Mouse (Mus musculus) NIH3T3 (cell line): ENCODE data around the gene Zc3h14.
A peak's percentile ranks its signal among the peaks of the same experiment; 100 is the strongest.

Experiments
- DNase-seq: peaks from one replicate; pipeline ENCODE4 v3.0.0-alpha.2; 2012; ENCODE audit warnings: low read depth

Zc3h14 gene

DNA sequence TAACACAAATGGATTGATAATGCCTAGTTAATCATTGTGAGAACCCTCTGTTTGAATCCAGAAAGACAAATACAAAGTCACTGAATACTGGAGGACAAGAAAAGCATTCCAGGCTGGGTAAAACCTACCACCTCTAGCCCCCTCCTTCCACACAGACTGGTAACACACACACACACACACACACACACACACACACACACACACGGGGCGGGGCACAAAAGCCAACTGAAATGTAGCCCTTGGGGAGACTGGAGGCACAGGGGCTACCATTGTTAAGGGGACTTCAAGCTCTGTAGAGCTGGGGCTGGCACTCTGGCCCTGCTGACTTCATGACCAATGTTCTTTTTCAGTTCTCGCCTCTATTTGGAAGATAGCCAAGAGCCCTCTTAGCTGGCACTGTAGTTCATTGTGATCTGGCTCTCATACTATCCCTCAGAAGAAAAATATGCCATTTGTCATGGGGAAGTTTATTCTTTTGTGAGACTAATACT, 5.7 kb upstream of the Zc3h14 start:
- DNase-seq = peak; percentile 61

- peak; percentile 9 for DNase-seq
Observed at GRCm38 (mm10) chr12:98745626-98746025, 1.1 kb upstream of the Zc3h14 start.

DNA sequence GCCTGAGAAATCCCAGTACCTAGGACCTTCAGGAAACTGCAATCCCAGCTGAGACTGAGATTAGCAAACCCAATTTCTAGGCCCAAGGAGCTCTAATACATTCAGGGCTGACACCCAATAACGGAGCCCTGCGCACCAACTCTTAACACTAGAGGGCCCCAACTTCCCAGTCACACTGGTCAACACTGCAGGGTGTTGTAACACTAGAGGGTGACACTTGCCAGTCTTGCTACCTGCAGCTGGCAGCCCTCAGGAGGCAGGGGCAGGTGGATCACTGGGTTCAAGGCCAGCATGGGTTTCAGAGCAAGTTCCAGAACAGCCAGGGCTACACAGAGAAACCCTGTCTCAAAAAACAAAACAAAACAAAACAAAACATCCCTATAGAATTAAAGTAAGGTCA, 633 bp upstream of the Zc3h14 start:
- peak; percentile 77 for DNase-seq

DNA sequence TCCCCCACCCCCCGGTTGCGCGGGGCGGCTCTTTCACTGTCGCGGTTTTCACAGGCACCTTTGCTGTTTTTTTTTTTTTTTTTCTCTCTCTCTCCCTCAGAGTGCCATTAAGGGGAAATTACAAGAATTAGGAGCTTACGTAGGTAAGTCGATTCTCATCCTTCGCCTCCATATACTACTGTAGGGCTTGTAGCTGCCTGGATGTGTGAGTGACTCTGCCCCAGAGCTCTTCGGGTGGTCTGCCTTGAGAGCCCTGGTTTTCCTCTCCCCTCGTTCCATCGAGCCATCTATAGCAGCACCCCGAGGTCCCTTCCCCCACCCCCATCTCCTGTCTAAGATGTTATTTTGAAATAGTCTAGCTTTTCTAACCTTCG, 603 bp downstream of the Zc3h14 start:
- peak; percentile 21 for DNase-seq

- DNase-seq = peak; percentile 34
Observed at GRCm38 (mm10) chr12:98757636-98758035, 10.9 kb downstream of the Zc3h14 start.

DNA sequence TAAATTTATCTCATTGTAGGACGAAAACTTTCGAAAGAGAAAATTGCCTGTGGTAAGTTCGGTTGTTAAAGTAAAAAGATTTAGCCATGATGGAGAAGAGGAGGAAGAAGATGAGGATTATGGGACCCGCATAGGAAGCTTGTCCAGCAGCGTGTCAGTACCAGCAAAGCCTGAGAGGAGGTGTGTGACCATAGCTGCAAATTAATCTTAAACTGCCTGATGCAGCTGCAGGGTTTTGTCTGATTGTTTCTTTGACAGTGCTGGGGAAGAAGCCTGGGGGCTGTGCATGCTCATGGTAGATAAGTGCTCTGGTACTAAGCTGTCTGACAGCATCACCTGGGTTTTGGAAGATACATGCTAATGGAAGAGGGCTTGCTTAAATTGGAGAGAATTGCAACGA, 12.9 kb downstream of the Zc3h14 start:
- no peak for DNase-seq

GRCm38 (mm10) chr12:98766241-98766640, 19.5 kb downstream of the Zc3h14 start:
- no peak for DNase-seq

DNA sequence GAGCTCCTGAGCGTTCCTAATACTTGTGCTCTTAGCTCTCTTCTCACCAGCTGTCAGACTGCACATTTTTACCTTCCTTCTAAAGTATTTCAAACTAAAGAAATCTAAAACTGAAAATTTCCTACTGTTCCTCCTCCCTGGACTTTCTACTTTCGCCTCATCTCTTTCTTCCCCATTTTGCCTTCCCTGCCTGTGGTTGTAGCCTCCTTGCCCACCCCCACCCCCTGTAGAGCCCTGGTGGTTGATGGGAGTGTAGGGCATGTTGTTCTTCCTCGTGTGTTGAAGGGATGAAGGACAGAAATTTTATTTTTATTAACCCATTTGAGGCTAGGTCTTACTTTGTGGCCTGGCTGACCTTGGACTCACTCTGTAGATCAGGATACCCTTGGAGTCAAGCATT, 30.7 kb downstream of the Zc3h14 start:
- no peak for DNase-seq

DNA sequence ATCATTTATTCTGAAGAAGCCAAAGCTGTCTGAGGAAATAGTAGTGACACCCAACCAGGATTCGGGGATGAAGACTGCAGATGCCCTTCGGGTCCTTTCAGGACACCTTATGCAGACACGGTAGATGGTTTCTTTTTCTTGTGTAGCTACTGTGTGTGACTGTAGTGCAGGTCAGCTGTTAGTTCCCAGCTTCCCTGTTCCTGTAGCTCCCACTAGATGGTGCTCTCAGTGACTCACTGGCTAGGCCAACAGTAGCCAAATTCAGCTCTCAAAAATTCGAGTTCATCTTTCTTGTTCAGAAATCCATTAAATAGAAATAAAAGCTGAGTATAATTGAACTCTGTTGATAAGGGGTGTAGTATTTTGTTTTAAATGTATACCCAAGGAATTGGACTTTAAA, 32.4 kb downstream of the Zc3h14 start:
- DNase-seq = peak; percentile 64

DNA sequence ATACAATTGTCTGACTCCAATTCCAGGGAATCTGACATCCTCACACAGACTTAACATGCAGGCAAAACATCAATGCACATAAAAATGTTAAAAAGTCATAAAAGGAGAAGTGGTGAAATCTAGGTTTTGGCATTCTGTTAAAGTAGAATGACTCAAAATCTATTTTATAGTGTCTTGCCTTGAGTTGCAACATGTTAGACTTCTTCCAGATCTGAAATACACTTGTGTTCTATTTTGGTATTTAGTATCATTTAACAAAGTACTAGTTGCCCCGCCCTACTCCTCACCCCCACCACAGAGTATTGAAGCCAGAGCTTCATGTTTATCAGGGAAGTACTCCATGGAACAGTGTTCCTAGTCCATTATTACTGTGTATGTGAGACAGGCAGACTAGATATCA, 37.5 kb downstream of the Zc3h14 start:
- DNase-seq = peak; percentile 35

DNA sequence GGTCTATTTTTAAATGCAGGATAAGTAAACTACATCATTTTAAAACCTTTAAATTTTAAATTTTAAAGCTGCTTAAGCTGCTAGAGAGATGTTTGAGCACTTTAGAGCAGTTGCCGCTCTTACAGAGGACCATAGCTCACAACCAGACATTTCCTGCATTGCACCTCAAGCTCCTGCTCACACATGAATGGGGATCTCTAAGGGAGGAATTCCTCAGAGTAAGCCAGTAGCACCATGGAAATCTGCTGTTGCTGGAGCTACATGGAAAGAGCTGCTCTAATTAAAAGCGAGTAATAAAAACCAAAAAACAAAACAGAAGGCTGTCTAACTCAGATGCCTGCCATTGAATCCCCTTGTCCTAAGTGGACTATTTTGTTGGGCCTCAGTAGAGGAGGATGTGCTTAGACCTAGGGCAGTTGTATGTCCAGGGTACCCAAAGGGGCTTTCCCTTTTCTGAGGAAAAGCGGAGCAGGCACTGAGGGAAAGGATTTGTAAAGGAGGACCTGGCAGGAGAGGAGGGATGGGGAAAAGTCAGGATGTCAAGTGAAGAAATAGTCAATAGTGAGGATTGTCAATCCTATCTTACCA, 49.1 kb downstream of the Zc3h14 start:
- DNase-seq = no peak

GRCm38 (mm10) chr12:98800334-98800733, 53.6 kb downstream of the Zc3h14 start:
- no peak for DNase-seq

GRCm38 (mm10) chr12:98802245-98802644, 55.5 kb downstream of the Zc3h14 start:
- no peak for DNase-seq

DNA sequence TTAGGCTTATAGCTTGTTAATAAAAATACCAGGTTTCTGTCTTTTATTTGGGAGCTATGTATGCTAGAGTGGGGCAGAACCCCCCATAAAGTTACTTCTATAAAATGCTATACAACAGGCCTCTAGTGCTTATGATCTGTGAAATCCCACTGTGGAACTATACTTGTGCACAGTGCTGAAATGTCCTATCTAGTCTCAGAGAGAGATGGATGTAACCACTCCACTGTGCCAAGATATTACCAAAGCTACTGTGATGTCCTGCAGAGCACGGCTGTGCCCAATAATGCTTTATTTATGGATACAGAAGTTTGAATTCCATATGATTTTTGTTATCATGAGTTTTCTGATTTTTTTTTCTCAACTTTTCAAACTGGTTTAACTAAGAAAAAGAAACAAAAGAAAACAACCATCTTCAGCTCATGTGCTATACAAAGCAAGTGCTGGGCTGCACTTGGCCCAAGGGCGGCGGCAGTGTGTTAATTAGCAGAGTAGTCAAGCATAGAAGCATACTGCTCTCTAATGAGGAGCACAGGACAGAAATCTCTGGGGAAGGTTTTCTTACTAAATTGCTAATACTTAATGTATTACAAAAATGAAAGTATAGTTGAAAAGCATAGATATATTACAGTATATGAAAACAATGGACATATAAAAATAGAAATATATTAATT, 57.4 kb downstream of the Zc3h14 start:
- no peak for DNase-seq

DNA sequence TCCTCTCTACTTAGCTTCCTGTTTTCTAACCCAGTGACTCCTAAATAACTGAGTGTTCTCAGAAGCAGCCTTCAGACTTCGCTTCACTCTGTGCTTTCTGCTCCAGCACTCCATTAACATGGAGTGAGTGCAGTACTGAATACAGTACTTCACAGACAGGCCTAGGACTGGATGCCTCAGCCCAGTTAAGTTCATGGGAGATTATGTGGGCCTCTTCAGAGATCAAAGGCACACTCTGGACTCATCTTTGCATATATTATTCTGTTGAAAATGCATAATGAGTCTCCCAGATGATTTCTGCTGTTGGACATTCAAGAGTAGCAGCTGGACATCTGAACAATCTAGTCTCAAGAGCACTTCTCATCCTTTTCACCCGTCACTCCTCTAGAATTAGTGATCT, 74.0 kb downstream of the Zc3h14 start:
- DNase-seq = no peak

GRCm38 (mm10) chr12:98831122-98831521, 84.4 kb downstream of the Zc3h14 start:
- DNase-seq = no peak

DNA sequence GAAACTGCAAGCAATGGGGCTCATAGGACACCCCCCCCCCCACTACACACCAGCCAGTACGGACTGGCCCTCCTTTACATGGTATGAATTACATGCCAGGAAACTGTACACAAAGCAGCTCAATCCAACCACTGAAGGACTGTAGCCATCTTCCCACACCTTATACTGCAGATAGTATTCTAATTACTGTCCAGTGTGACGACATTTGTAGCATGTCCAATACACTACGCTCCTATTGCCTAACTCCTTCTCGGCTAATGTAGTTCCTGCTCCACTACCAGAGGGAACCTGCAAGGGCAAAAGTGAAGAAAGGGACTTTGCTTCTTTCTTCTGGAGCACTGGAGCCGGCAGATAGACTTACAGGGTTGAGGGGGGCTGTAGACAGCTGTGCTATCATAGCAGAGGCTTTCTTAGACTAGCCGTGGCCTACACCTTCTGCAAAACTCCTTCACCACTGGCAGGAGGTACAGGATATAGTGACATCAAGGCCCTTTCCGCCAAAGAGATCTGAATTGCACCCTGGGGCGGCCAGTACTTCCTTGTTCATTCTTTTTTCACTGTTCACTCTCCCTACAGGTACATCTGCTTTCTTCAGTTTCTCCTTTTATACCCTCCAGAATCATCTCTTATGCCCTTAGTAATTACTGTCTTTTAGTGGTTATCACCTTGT, 86.3 kb downstream of the Zc3h14 start:
- no peak for DNase-seq

- peak; percentile 10 for DNase-seq
Observed at GRCm38 (mm10) chr12:98833901-98834300, 87.1 kb downstream of the Zc3h14 start.

GRCm38 (mm10) chr12:98834879-98835278, 88.1 kb downstream of the Zc3h14 start:
- no peak for DNase-seq

DNA sequence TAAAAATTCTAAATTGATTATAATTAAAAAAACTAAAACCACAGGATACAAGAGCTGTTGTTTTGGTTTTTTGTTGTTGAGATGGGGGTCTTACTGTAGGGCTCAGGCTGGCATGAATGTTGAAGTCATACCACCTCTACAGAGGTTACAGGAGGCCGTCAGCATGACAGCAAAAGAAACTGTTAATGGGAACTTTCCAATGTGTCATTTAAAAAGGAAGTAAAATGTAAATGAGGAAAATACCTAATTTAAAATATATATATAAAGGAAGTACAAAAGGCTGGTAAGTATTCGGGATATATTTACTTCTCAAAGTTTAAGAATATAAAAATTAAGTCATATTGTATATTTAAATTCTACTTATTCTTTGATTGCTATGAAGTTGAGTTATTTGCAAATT, 88.7 kb downstream of the Zc3h14 start:
- DNase-seq = no peak
